Mouse (Mus musculus) neural tube, embryonic 11.5 days (tissue): ENCODE data around the gene Krt8. TPM values are rescaled to one million over a fixed set of nuclear protein-coding genes. Genes with fewer than 3 reads are reported as not detected.
A peak's percentile ranks its signal among the peaks of the same experiment; 100 is the strongest.
"Not testable (repeated sequence)": the region's sequence is repeated elsewhere in the genome, so short reads cannot be mapped to it uniquely, and the experiment has no call there.

Source experiments
- ATAC-seq: fragments of 200-750 bp; cut with Nextera tagmentation; 2 replicates; pipeline ENCODE4 v1.8.0; 2017; ENCODE audit warnings: moderate number of reproducible peaks, mild to moderate bottlenecking, moderate TSS enrichment, moderate library complexity; ENCODE audit not compliant: insufficient read depth, low FRiP score, low TSS enrichment
- DNase-seq: peaks from one replicate; pipeline ENCODE4 v3.0.0-alpha.2; 2015; ENCODE audit warnings: low spot score
- H3K27ac ChIP-seq: fragments of 300-500 bp; sonication (generic); 2 replicates; pipeline ENCODE4 v1.5.1; 2014; ENCODE audit warnings: low read depth, mild to moderate bottlenecking, low read length
- H3K27me3 ChIP-seq: fragments of 300-500 bp; sonication (generic); 2 replicates; pipeline ENCODE4 v1.6.1; 2014; ENCODE audit warnings: mild to moderate bottlenecking, low read length, mixed read lengths; ENCODE audit not compliant: control insufficient read depth, insufficient read depth
- H3K36me3 ChIP-seq: fragments of 300-500 bp; sonication (generic); 2 replicates; pipeline ENCODE4 v1.6.1; 2014; ENCODE audit warnings: mild to moderate bottlenecking, low read length, moderate library complexity, mixed read lengths; ENCODE audit not compliant: control insufficient read depth, insufficient read depth
- H3K4me1 ChIP-seq: fragments of 300-500 bp; sonication (generic); 2 replicates; pipeline ENCODE4 v1.6.1; 2014; ENCODE audit warnings: low read length, mixed read lengths; ENCODE audit not compliant: control insufficient read depth, insufficient read depth
- H3K4me2 ChIP-seq: fragments of 300-500 bp; sonication (generic); 2 replicates; pipeline ENCODE4 v1.6.1; 2014; ENCODE audit warnings: low read depth, mild to moderate bottlenecking, moderate library complexity
- H3K4me3 ChIP-seq: fragments of 300-500 bp; sonication (generic); 2 replicates; pipeline ENCODE4 v1.5.1; 2014; ENCODE audit warnings: low read depth, low read length
- H3K9ac ChIP-seq: fragments of 300-500 bp; sonication (generic); 2 replicates; pipeline ENCODE4 v1.6.1; 2014; ENCODE audit warnings: mild to moderate bottlenecking, low read length
- H3K9me3 ChIP-seq: fragments of 300-500 bp; sonication (generic); 2 replicates; pipeline ENCODE4 v1.6.1; 2016; ENCODE audit warnings: low read length; ENCODE audit not compliant: control insufficient read depth
- WGBS: fragments of 180-500 bp; shearing (Covaris S2); extraction: QIAGEN DNeasy Blood & Tissue Kit; methylation state at CpG from one replicate; pipeline ENCODE4 v1.1.7; 2014; 5-methylcytosine and 5-hydroxymethylcytosine counted together
- polyA plus RNA-seq: library from polyadenylated mRNA; unstranded; fragments of >200 nt; fragmentation: Nextera tagmentation; extraction: Ambion mirVana; gene quantifications from 2 replicates; pipeline ENCODE4 v1.2.1, GENCODE M21; 2014

The Krt8 gene
- polyA plus RNA-seq, 1 experiment from 2014 or later: 13.1 TPM

GRCm38 (mm10) chr15:102003516-102003915 lies 766 bp downstream of the Krt8 start:
- Histone ChIP-seq H3K27me3 (peaks cover 43% of the 10 kb centered on the region), H3K9ac (peak overlapping the region; percentile 44; the same call in 1 of the 2 replicates), H3K4me3 (peak overlapping the region; percentile 28), H3K4me1 (peaks cover 7% of the 10 kb centered on the region; the same call in 1 of the 2 replicates), H3K36me3 (no peaks in the 10 kb centered on the region), H3K9me3 (no peaks in the 10 kb centered on the region), H3K4me2 (peak overlapping the region; percentile 45), H3K27ac (no peak overlapping the region)
- DNase-seq (no peak), ATAC-seq (no peak)
- 9% methylated on average over 12 of the region's 12 CpGs for WGBS

- Histone ChIP-seq H3K4me2 (peak overlapping the region; percentile 45), H3K27me3 (peaks cover 43% of the 10 kb centered on the region), H3K9ac (peak overlapping the region; percentile 44; the same call in 1 of the 2 replicates), H3K27ac (no peak overlapping the region), H3K36me3 (no peaks in the 10 kb centered on the region), H3K9me3 (no peaks in the 10 kb centered on the region), H3K4me1 (peaks cover 7% of the 10 kb centered on the region; the same call in 1 of the 2 replicates), H3K4me3 (peak overlapping the region; percentile 28)
- peak; percentile 48 for ATAC-seq
- DNase-seq: peak; percentile 66
- WGBS: 3% methylated on average over 34 of the region's 34 CpGs
Observed at GRCm38 (mm10) chr15:102002646-102003488, 1.4 kb downstream of the Krt8 start.

GRCm38 (mm10) chr15:101999676-102000335 lies 4.5 kb downstream of the Krt8 start:
- ATAC-seq (no peak), DNase-seq (no peak)
- 88% methylated on average over 11 of the region's 11 CpGs for WGBS
- Histone ChIP-seq H3K9me3 (no peaks in the 10 kb centered on the region), H3K4me3 (no peak overlapping the region), H3K36me3 (no peaks in the 10 kb centered on the region), H3K9ac (no peak overlapping the region), H3K4me2 (no peak overlapping the region), H3K4me1 (0 out of 2 replicates have a peak, but pooled peaks cover 7% of the 10 kb centered on the region), H3K27ac (no peak overlapping the region), H3K27me3 (peaks cover 34% of the 10 kb centered on the region)

GRCm38 (mm10) chr15:101999156-101999555 lies 5.1 kb downstream of the Krt8 start:
- no peak overlapping the region for H3K4me3 ChIP-seq
- ATAC-seq: no peak
- no peaks in the 10 kb centered on the region for H3K36me3 ChIP-seq
- WGBS: 92% methylated on average over 11 of the region's 11 CpGs
- no peak overlapping the region for H3K27ac ChIP-seq
- DNase-seq: no peak
- H3K27me3 ChIP-seq: peaks cover 27% of the 10 kb centered on the region
- H3K4me2 ChIP-seq: no peak overlapping the region
- H3K4me1 ChIP-seq: 0 out of 2 replicates have a peak, but pooled peaks cover 7% of the 10 kb centered on the region
- no peaks in the 10 kb centered on the region for H3K9me3 ChIP-seq
- no peak overlapping the region for H3K9ac ChIP-seq

GRCm38 (mm10) chr15:101996450-101997078 lies 7.7 kb downstream of the Krt8 start:
- not testable (repeated sequence) for DNase-seq, H3K9me3 ChIP-seq, ATAC-seq, H3K4me1 ChIP-seq, H3K9ac ChIP-seq, H3K4me2 ChIP-seq, H3K36me3 ChIP-seq, H3K27me3 ChIP-seq, H3K27ac ChIP-seq, H3K4me3 ChIP-seq
- WGBS: 79% methylated on average over 8 of the region's 11 CpGs

GRCm38 (mm10) chr15:101995484-101996236 lies 8.6 kb downstream of the Krt8 start:
- Histone ChIP-seq H3K27ac (no peak overlapping the region), H3K4me2 (no peak overlapping the region), H3K4me1 (no peaks in the 10 kb centered on the region), H3K36me3 (no peaks in the 10 kb centered on the region), H3K27me3 (peaks cover 3% of the 10 kb centered on the region; the same call in 1 of the 2 replicates), H3K9ac (no peak overlapping the region), H3K9me3 (no peaks in the 10 kb centered on the region), H3K4me3 (no peak overlapping the region)
- DNase-seq (no peak), ATAC-seq (no peak)
- WGBS: 87% methylated on average over 4 of the region's 4 CpGs

- DNase-seq (no peak), ATAC-seq (no peak)
- WGBS: 89% methylated on average over 6 of the region's 6 CpGs
- H3K27me3 ChIP-seq: peaks cover 3% of the 10 kb centered on the region; the same call in 1 of the 2 replicates
- no peak overlapping the region for H3K9ac ChIP-seq
- H3K27ac ChIP-seq: no peak overlapping the region
- H3K4me2 ChIP-seq: no peak overlapping the region
- no peaks in the 10 kb centered on the region for H3K36me3 ChIP-seq
- no peak overlapping the region for H3K4me3 ChIP-seq
- H3K9me3 ChIP-seq: no peaks in the 10 kb centered on the region
- H3K4me1 ChIP-seq: no peaks in the 10 kb centered on the region
Observed at GRCm38 (mm10) chr15:101994365-101994764, 9.9 kb downstream of the Krt8 start.

GRCm38 (mm10) chr15:101990946-101991345 lies 13.3 kb downstream of the Krt8 start:
- 90% methylated on average over 6 of the region's 6 CpGs for WGBS
- Histone ChIP-seq H3K4me2 (no peak overlapping the region), H3K36me3 (no peaks in the 10 kb centered on the region), H3K27ac (no peak overlapping the region), H3K27me3 (peaks cover 3% of the 10 kb centered on the region; the same call in 1 of the 2 replicates), H3K4me1 (no peaks in the 10 kb centered on the region), H3K9ac (no peak overlapping the region), H3K4me3 (no peak overlapping the region), H3K9me3 (no peaks in the 10 kb centered on the region)
- ATAC-seq (no peak), DNase-seq (no peak)
